Mouse (Mus musculus): ENCODE results near the gene P2rx6. TPM values are rescaled to one million over a fixed set of nuclear protein-coding genes. Genes with fewer than 3 reads are reported as not detected.

The P2rx6 gene
- total RNA-seq, 2 experiments from 2014 or later = 8.7 to 9.1 TPM

Other genes starting within 250 kb of the P2rx6 start
- under 1 TPM; 0.18 to 0.32 TPM for gene Serpind1, start 230.5 kb upstream of the P2rx6 start, total RNA-seq (2021)
- 10 to 100 TPM; 15.2 to 16.5 TPM for gene Snap29, start 155.9 kb upstream of the P2rx6 start, total RNA-seq (2021)
- gene Pi4ka, start 155.6 kb upstream of the P2rx6 start, total RNA-seq (2021) = 10 to 100 TPM; 15.9 to 20.4 TPM
- 10 to 100 TPM; 19.2 to 21.6 TPM for gene Crkl, start 109.9 kb upstream of the P2rx6 start, total RNA-seq (2021)
- under 1 TPM; 0.18 to 0.35 TPM for gene Aifm3, start 72.3 kb upstream of the P2rx6 start, total RNA-seq (2021)
- 10 to 100 TPM; 19.2 to 23.6 TPM for gene Lztr1, start 53.2 kb upstream of the P2rx6 start, total RNA-seq (2021)
- 10 to 100 TPM; 12.8 to 14.5 TPM for gene Thap7, start 30.7 kb upstream of the P2rx6 start, total RNA-seq (2021)
- gene Lrrc74b, start 638 bp upstream of the P2rx6 start, total RNA-seq (2021) = 1 to 10 TPM; 1.2 to 2.0 TPM
- under 1 TPM; 0.32 to 0.36 TPM for gene Slc7a4, start 21.3 kb downstream of the P2rx6 start, total RNA-seq (2021)
- gene Smpd4, start 57.5 kb downstream of the P2rx6 start, total RNA-seq (2021) = 1 to 10 TPM; 7.5 to 9.0 TPM
- gene Ccdc74a, start 84.6 kb downstream of the P2rx6 start, total RNA-seq (2021) = 1 to 10 TPM in 1 of 2 experiments, under 1 TPM in 1; 0.77 to 1.6 TPM
- 10 to 100 TPM; 18.1 to 18.9 TPM for gene Med15, start 171.0 kb downstream of the P2rx6 start, total RNA-seq (2021)
- gene Klhl22, start 197.7 kb downstream of the P2rx6 start, total RNA-seq (2021) = 10 to 100 TPM; 15.4 to 18.8 TPM
- 1 to 10 TPM; 4.7 to 5.4 TPM for gene Scarf2, start 235.4 kb downstream of the P2rx6 start, total RNA-seq (2021)

Data from gastrocnemius, postnatal 25 days (tissue).